Mouse (Mus musculus) kidney, postnatal 0 days (tissue): Measurements from ENCODE around the gene Nat8f6. TPM values are rescaled to one million over a fixed set of nuclear protein-coding genes. Genes with fewer than 3 reads are reported as not detected.
"Not testable (repeated sequence)": the region's sequence is repeated elsewhere in the genome, so short reads cannot be mapped to it uniquely, and the experiment has no call there.

ENCODE experiments used
- ATAC-seq: fragments of 200-750 bp; cut with Nextera tagmentation; replicated peaks from 2 replicates; pipeline ENCODE4 v1.8.0; 2017; ENCODE audit warnings: low read depth, moderate number of reproducible peaks, moderate TSS enrichment, moderate library complexity; ENCODE audit not compliant: low FRiP score
- DNase-seq: peaks from one replicate; pipeline ENCODE4 v3.0.0-alpha.2; 2016; ENCODE audit warnings: low spot score
- H3K27ac ChIP-seq: fragments of 300-500 bp; sonication (generic); 2 replicates; pipeline ENCODE4 v1.5.1; 2014; ENCODE audit warnings: mild to moderate bottlenecking
- H3K27me3 ChIP-seq: fragments of 300-500 bp; sonication (generic); 2 replicates; pipeline ENCODE4 v1.6.1; 2014; ENCODE audit warnings: low read length, mixed read lengths; ENCODE audit not compliant: insufficient read depth
- H3K36me3 ChIP-seq: fragments of 300-500 bp; sonication (generic); 2 replicates; pipeline ENCODE4 v1.6.1; 2014; ENCODE audit warnings: low read length, mixed read lengths; ENCODE audit not compliant: insufficient read depth
- H3K4me1 ChIP-seq: fragments of 300-500 bp; sonication (generic); replicated peaks from 2 replicates; pipeline ENCODE4 v1.6.1; 2014; ENCODE audit warnings: antibody characterized with exemption, low read length, mixed read lengths; ENCODE audit not compliant: insufficient read depth
- H3K4me2 ChIP-seq: fragments of 300-500 bp; sonication (generic); 2 replicates; pipeline ENCODE4 v1.6.1; 2014; ENCODE audit warnings: mild to moderate bottlenecking, low read length, moderate library complexity, mixed read lengths
- H3K4me3 ChIP-seq: fragments of 300-500 bp; sonication (generic); replicated peaks from 2 replicates; pipeline ENCODE4 v1.5.1; 2014; ENCODE audit warnings: low read depth, low read length
- H3K9ac ChIP-seq: fragments of 300-500 bp; sonication (generic); 2 replicates; pipeline ENCODE4 v1.6.1; 2014; ENCODE audit warnings: low read depth, low read length
- H3K9me3 ChIP-seq: fragments of 300-500 bp; sonication (generic); replicated peaks from 2 replicates; pipeline ENCODE4 v1.6.1; 2016; ENCODE audit warnings: low read length, inconsistent platforms, mixed read lengths
- CTCF ChIP-seq: IDR thresholded peaks from 2 replicates; pipeline ENCODE4 v1.5.1; 2016; ENCODE audit warnings: antibody characterized with exemption, low read depth, mild to moderate bottlenecking, moderate library complexity
- WGBS: fragments of 180-500 bp; shearing (Covaris S2); extraction: QIAGEN DNeasy Blood & Tissue Kit; methylation state at CpG from one replicate; pipeline ENCODE4 v1.1.7; 2014; 5-methylcytosine and 5-hydroxymethylcytosine counted together
- microRNA-seq: library from miRNA; unstranded; fragments of <30 nt; microRNA quantifications from one replicate; pipeline ENCODE4, GENCODE M21; 2016
- polyA plus RNA-seq: library from polyadenylated mRNA; unstranded; fragments of >200 nt; fragmentation: Nextera tagmentation; extraction: Ambion mirVana; gene quantifications from 2 replicates; pipeline ENCODE4 v1.2.1, GENCODE M21; 2015

The Nat8f6 gene
- polyA plus RNA-seq, 1 experiment from 2014 or later, result 0.64 TPM

DNA sequence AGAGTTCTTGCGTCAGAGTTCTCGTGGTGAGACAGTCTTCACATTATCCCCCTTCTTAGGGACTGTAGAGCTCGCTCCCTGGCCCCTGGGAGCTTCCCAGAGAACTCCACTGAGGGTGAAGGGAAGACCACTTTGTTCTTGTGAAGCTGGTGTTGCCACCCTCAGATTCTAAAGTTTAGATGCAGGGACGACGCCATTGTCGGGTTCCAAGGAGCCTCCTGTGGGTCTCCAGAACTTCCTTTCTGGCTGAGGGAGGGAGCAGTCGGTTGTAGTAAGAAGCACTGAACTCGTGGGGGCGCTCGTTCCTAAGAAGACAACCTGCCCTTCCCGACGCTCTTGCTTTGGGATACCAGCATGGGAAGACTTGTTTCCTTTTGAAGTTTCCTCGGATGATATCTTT, 55.2 kb downstream of the Nat8f6 start, which contains the start of gene Nat8f3:
Gene Nat8f3 (minus strand): TSS at position 223 of the 400 bp plus-strand sequence.
- not testable (repeated sequence) for H3K4me1 ChIP-seq, H3K9me3 ChIP-seq, H3K4me2 ChIP-seq, H3K36me3 ChIP-seq, ATAC-seq, H3K4me3 ChIP-seq, H3K27ac ChIP-seq, H3K9ac ChIP-seq, H3K27me3 ChIP-seq
- TF ChIP-seq CTCF, result peak; percentile 34; the same call in 1 of the 2 replicates
- WGBS, result 68% methylated on average over 12 of the region's 13 CpGs
- DNase-seq, result peak; percentile 25

DNA sequence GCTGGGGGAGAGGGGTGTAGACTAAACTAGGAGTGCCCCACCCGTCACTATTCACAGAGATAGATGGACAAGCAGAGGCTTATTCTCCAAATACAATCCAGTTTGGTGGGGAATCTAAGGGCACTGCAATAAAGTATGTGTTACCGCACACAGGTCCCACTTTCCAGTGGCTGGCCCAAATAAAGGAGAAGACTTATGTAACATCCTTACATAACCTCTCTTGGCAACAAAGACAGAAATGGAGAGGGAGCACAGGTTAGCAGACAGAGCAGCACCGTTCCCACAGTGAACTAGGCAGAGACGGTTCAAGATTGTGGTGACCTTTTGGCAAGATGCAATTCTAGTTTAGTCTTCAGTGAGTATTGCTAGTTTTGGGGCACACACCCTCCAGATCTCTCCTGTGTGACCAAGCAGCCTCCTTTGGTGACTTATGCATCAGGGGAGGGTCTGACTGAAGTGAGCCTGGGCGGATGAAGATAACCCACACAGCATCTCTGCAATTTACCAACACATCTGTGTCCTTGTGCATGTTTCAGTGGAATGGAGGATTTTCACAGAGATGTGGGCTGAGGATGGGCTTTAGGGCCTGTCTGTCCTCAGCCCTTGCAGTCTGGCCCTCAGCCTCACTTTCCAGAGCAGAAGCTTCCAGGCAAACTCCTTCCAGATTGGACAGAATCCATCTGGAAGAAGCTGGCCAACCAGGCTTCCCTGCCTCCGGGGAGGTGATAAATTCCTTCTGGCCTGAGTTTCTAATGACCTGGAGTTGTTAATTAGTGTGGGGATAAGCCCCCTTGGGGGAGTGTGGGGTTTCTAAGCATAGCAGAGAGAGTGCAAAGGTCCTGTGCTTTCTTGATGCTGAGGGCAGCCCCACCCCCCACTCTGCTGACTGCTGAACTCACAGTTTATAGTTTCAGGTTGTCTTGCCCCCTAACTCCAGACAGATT, 57.4 kb downstream of the Nat8f6 start:
- H3K9me3 ChIP-seq, H3K4me3 ChIP-seq, H3K4me2 ChIP-seq, H3K36me3 ChIP-seq, H3K27ac ChIP-seq, H3K4me1 ChIP-seq, H3K27me3 ChIP-seq, ATAC-seq, DNase-seq, H3K9ac ChIP-seq: not testable (repeated sequence)
- 63% methylated on average over 5 of the region's 6 CpGs for WGBS

DNA sequence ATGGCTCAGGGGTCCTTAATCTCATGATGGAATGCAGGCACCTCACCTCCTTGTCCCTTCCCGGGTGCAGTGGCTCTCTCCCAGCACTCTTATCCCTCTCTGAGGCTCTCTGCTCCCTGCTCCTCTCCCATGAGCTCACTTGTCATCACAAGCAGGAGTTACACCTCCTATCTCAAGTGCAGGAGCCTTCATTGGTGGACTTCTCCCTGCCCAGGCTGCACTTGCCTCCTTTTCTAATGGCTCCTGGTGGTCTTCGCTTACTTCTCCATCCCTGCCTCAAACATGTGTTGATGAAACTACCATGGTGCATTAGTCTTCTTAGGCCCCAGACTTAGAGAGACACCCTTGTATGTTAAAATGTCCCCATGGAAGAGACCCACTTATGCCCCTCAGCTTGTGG, 58.1 kb downstream of the Nat8f6 start:
- not testable (repeated sequence) for H3K36me3 ChIP-seq, H3K27me3 ChIP-seq, ATAC-seq, H3K9me3 ChIP-seq, H3K27ac ChIP-seq, H3K4me1 ChIP-seq, H3K4me3 ChIP-seq, H3K9ac ChIP-seq, DNase-seq, H3K4me2 ChIP-seq
- 94% methylated on average over 1 of the region's 2 CpGs for WGBS

Small RNAs within 50 kb of the gene (microRNA-seq; reads per million reads assigned to microRNA genes)
- not detected for gene Mir6375

Other genes starting within 250 kb of the Nat8f6 start
- 1.6 and 2.0 TPM in 2 replicates for gene Alms1, start 233.4 kb downstream of the Nat8f6 start, polyA plus RNA-seq
- 0.13 TPM in 1 of 2 replicates, not detected in the other for gene Nat8f7, start 107.7 kb downstream of the Nat8f6 start, polyA plus RNA-seq
- 0.15 TPM in 1 of 2 replicates, not detected in the other for gene Nat8f3, start 55.2 kb downstream of the Nat8f6 start, polyA plus RNA-seq
- gene Nat8f5, start within 50 bp of the Nat8f6 start, polyA plus RNA-seq, result 0.88 and 1.1 TPM in 2 replicates
- gene Nat8, start 11.1 kb upstream of the Nat8f6 start, polyA plus RNA-seq, result 18.0 and 26.8 TPM in 2 replicates
- 2.2 and 2.6 TPM in 2 replicates for gene Nat8f2, start 48.2 kb upstream of the Nat8f6 start, polyA plus RNA-seq
- gene Nat8f4, start 83.9 kb upstream of the Nat8f6 start, polyA plus RNA-seq, result 7.2 and 7.7 TPM in 2 replicates
- gene Tprkb, start 90.9 kb upstream of the Nat8f6 start, polyA plus RNA-seq, result 53.3 and 54.3 TPM in 2 replicates
- gene Nat8f1, start 94.7 kb upstream of the Nat8f6 start, polyA plus RNA-seq, result 165 and 182 TPM in 2 replicates
- gene Dusp11, start 140.7 kb upstream of the Nat8f6 start, polyA plus RNA-seq, result 33.5 and 38.7 TPM in 2 replicates
- not detected in 2 replicates for gene Figla, start 195.2 kb upstream of the Nat8f6 start, polyA plus RNA-seq
- gene Add2, start 207.7 kb upstream of the Nat8f6 start, polyA plus RNA-seq, result 1.8 and 2.6 TPM in 2 replicates